Mouse (Mus musculus): Measurements from ENCODE around the gene Cluap1.

DNA sequence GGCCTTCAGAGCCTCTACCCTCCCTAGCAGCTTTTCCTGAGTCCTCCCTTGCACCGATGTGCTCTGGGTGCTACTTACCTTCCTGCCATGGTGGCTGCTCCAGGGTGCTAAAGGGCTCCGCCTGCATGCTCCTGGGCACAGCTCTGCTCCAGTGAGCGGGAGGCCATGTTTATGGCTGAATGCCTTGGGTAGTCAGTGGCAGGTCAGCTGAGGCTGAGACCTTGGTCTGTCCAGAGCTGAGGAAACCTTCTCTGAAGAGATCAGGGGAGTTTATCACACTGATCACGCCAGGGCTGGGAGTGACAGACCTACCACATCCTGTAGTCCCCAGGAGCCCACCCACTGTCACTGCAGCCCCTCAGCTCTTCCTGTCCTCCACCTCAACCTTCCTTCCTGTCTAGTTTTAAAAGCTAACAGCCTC, 67.7 kb downstream of the Cluap1 start, which contains the start of gene Nlrc3:
- TF ChIP-seq POLR2AphosphoS2 (IDR thresholded peaks at IDR 0.05; ENCODE audit: insufficient read length, low read depth): no peak
- no peak for TF ChIP-seq SRF (IDR thresholded peaks at IDR 0.05; ENCODE audit: control insufficient read depth, insufficient read length, low read depth)
- no peak for TF ChIP-seq MAX (IDR thresholded peaks at IDR 0.05; ENCODE audit: low read depth)
- no peak for TF ChIP-seq POLR2A (IDR thresholded peaks at IDR 0.05; ENCODE audit: insufficient read length, low read depth)
- TF ChIP-seq CEBPB (IDR thresholded peaks at IDR 0.05; ENCODE audit: insufficient read depth, poor library complexity, severe bottlenecking): no peak
- no peak for TF ChIP-seq TCF12 (IDR thresholded peaks at IDR 0.05; ENCODE audit: insufficient read depth, poor library complexity, severe bottlenecking)

Data from myocyte (in vitro differentiated cells).